Mouse (Mus musculus): ENCODE results near the gene Aggf1. TPM values are rescaled to one million over a fixed set of nuclear protein-coding genes. Genes with fewer than 3 reads are reported as not detected.
A peak's percentile ranks its signal among the peaks of the same experiment; 100 is the strongest.
"Not testable (repeated sequence)": the region's sequence is repeated elsewhere in the genome, so short reads cannot be mapped to it uniquely, and the experiment has no call there.

The Aggf1 gene
- polyA plus RNA-seq, 1 experiment from 2014 or later: 32.4 TPM

GRCm38 (mm10) chr13:95376689-95377289 lies 1.6 kb upstream of the Aggf1 start:
- H3K4me3 ChIP-seq (replicated peaks); H3K9me3 ChIP-seq (replicated peaks); H3K4me2 ChIP-seq; H3K27ac ChIP-seq (replicated peaks); H3K9ac ChIP-seq (replicated peaks); H3K36me3 ChIP-seq; H3K27me3 ChIP-seq (replicated peaks); ATAC-seq (ENCODE audit: low FRiP score): not testable (repeated sequence)
- H3K4me1 ChIP-seq: peaks cover 23% of the 10 kb centered on the region
- 98% methylated on average over 11 of the region's 11 CpGs for WGBS

GRCm38 (mm10) chr13:95375554-95375914 lies 382 bp upstream of the Aggf1 start:
- Histone ChIP-seq H3K27ac (replicated peaks) (peak overlapping the region; percentile 81), H3K36me3 (peaks cover 6% of the 10 kb centered on the region), H3K9me3 (replicated peaks) (no peaks in the 10 kb centered on the region), H3K27me3 (replicated peaks) (no peaks in the 10 kb centered on the region), H3K9ac (replicated peaks) (peak overlapping the region; percentile 18), H3K4me2 (peak overlapping the region; percentile 92), H3K4me1 (peaks cover 23% of the 10 kb centered on the region), H3K4me3 (replicated peaks) (peak overlapping the region; percentile 71)
- ATAC-seq (ENCODE audit: low FRiP score): peak; percentile 50
- 24% methylated on average over 6 of the region's 6 CpGs for WGBS

- 94% methylated on average over 8 of the region's 8 CpGs for WGBS
- H3K9me3 ChIP-seq (replicated peaks): no peaks in the 10 kb centered on the region
- no peaks in the 10 kb centered on the region for H3K4me1 ChIP-seq
- no peak overlapping the region for H3K4me2 ChIP-seq
- H3K36me3 ChIP-seq: peaks cover 73% of the 10 kb centered on the region
- no peak for ATAC-seq (ENCODE audit: low FRiP score)
- no peaks in the 10 kb centered on the region for H3K27me3 ChIP-seq (replicated peaks)
- H3K27ac ChIP-seq (replicated peaks): no peak overlapping the region
- H3K9ac ChIP-seq (replicated peaks): no peak overlapping the region
- H3K4me3 ChIP-seq (replicated peaks): no peak overlapping the region
These were observed 8.8 kb downstream of the Aggf1 start for GRCm38 (mm10) chr13:95366356-95366755.

- H3K27ac ChIP-seq (replicated peaks): no peak overlapping the region
- no peaks in the 10 kb centered on the region for H3K9me3 ChIP-seq (replicated peaks)
- peaks cover 66% of the 10 kb centered on the region for H3K36me3 ChIP-seq
- 89% methylated on average over 4 of the region's 4 CpGs for WGBS
- H3K4me3 ChIP-seq (replicated peaks): no peak overlapping the region
- H3K4me2 ChIP-seq: no peak overlapping the region
- H3K9ac ChIP-seq (replicated peaks): no peak overlapping the region
- ATAC-seq (ENCODE audit: low FRiP score): no peak
- H3K27me3 ChIP-seq (replicated peaks): no peaks in the 10 kb centered on the region
- no peaks in the 10 kb centered on the region for H3K4me1 ChIP-seq
These were observed 11.7 kb downstream of the Aggf1 start for GRCm38 (mm10) chr13:95363440-95363839.

GRCm38 (mm10) chr13:95358223-95358622 lies 16.9 kb downstream of the Aggf1 start:
- no peaks in the 10 kb centered on the region for H3K4me1 ChIP-seq
- no peak overlapping the region for H3K4me2 ChIP-seq
- WGBS: 94% methylated on average over 2 of the region's 2 CpGs
- no peak overlapping the region for H3K9ac ChIP-seq (replicated peaks)
- H3K36me3 ChIP-seq: peaks cover 81% of the 10 kb centered on the region
- H3K9me3 ChIP-seq (replicated peaks): no peaks in the 10 kb centered on the region
- no peaks in the 10 kb centered on the region for H3K27me3 ChIP-seq (replicated peaks)
- ATAC-seq (ENCODE audit: low FRiP score): no peak
- H3K27ac ChIP-seq (replicated peaks): no peak overlapping the region
- H3K4me3 ChIP-seq (replicated peaks): no peak overlapping the region

- Histone ChIP-seq H3K27ac (replicated peaks) (no peak overlapping the region), H3K9ac (replicated peaks) (no peak overlapping the region), H3K4me3 (replicated peaks) (no peak overlapping the region), H3K9me3 (replicated peaks) (no peaks in the 10 kb centered on the region), H3K27me3 (replicated peaks) (no peaks in the 10 kb centered on the region), H3K4me2 (no peak overlapping the region), H3K36me3 (peaks cover 44% of the 10 kb centered on the region), H3K4me1 (no peaks in the 10 kb centered on the region)
- no peak for ATAC-seq (ENCODE audit: low FRiP score)
- WGBS: 80% methylated on average over 3 of the region's 3 CpGs
These were observed 26.7 kb downstream of the Aggf1 start for GRCm38 (mm10) chr13:95348476-95348875.

- no peak overlapping the region for H3K4me3 ChIP-seq (replicated peaks)
- ATAC-seq (ENCODE audit: low FRiP score): peak; percentile 79
- no peak overlapping the region for H3K4me2 ChIP-seq
- no peaks in the 10 kb centered on the region for H3K9me3 ChIP-seq (replicated peaks)
- no peaks in the 10 kb centered on the region for H3K27me3 ChIP-seq (replicated peaks)
- WGBS: 23% methylated on average over 8 of the region's 8 CpGs
- H3K36me3 ChIP-seq: peaks cover 32% of the 10 kb centered on the region
- no peak overlapping the region for H3K27ac ChIP-seq (replicated peaks)
- no peak overlapping the region for H3K9ac ChIP-seq (replicated peaks)
- no peaks in the 10 kb centered on the region for H3K4me1 ChIP-seq
These were observed 28.0 kb downstream of the Aggf1 start for GRCm38 (mm10) chr13:95347018-95347696.

- H3K9me3 ChIP-seq (replicated peaks): no peaks in the 10 kb centered on the region
- no peak overlapping the region for H3K27ac ChIP-seq (replicated peaks)
- no peaks in the 10 kb centered on the region for H3K4me1 ChIP-seq
- H3K36me3 ChIP-seq: peaks cover 20% of the 10 kb centered on the region
- no peak overlapping the region for H3K4me2 ChIP-seq
- WGBS: 75% methylated on average over 6 of the region's 6 CpGs
- ATAC-seq (ENCODE audit: low FRiP score): no peak
- H3K9ac ChIP-seq (replicated peaks): no peak overlapping the region
- no peaks in the 10 kb centered on the region for H3K27me3 ChIP-seq (replicated peaks)
- H3K4me3 ChIP-seq (replicated peaks): no peak overlapping the region
These were observed 29.3 kb downstream of the Aggf1 start for GRCm38 (mm10) chr13:95345869-95346268.

GRCm38 (mm10) chr13:95343470-95343869 lies 31.7 kb downstream of the Aggf1 start:
- H3K9ac ChIP-seq (replicated peaks): no peak overlapping the region
- H3K36me3 ChIP-seq: peaks cover 20% of the 10 kb centered on the region
- no peak for ATAC-seq (ENCODE audit: low FRiP score)
- no peak overlapping the region for H3K4me2 ChIP-seq
- H3K4me1 ChIP-seq: no peaks in the 10 kb centered on the region
- H3K9me3 ChIP-seq (replicated peaks): no peaks in the 10 kb centered on the region
- WGBS: 94% methylated on average over 8 of the region's 8 CpGs
- no peak overlapping the region for H3K4me3 ChIP-seq (replicated peaks)
- no peaks in the 10 kb centered on the region for H3K27me3 ChIP-seq (replicated peaks)
- no peak overlapping the region for H3K27ac ChIP-seq (replicated peaks)

- H3K27ac ChIP-seq (replicated peaks): no peak overlapping the region
- peak; percentile 77 for ATAC-seq (ENCODE audit: low FRiP score)
- 63% methylated on average over 40 of the region's 40 CpGs for WGBS
- H3K27me3 ChIP-seq (replicated peaks): no peaks in the 10 kb centered on the region
- H3K36me3 ChIP-seq: peaks cover 31% of the 10 kb centered on the region
- H3K9ac ChIP-seq (replicated peaks): no peak overlapping the region
- H3K9me3 ChIP-seq (replicated peaks): no peaks in the 10 kb centered on the region
- H3K4me2 ChIP-seq: peak overlapping the region; percentile 45
- peaks cover 4% of the 10 kb centered on the region; the same call in 1 of the 2 replicates for H3K4me1 ChIP-seq
- H3K4me3 ChIP-seq (replicated peaks): peak overlapping the region; percentile 23
These were observed 39.0 kb downstream of the Aggf1 start for GRCm38 (mm10) chr13:95336122-95336677.

- no peak overlapping the region for H3K9ac ChIP-seq (replicated peaks)
- no peaks in the 10 kb centered on the region for H3K9me3 ChIP-seq (replicated peaks)
- no peak for ATAC-seq (ENCODE audit: low FRiP score)
- H3K4me1 ChIP-seq: peaks cover 30% of the 10 kb centered on the region
- no peak overlapping the region for H3K4me3 ChIP-seq (replicated peaks)
- H3K4me2 ChIP-seq: no peak overlapping the region
- no peaks in the 10 kb centered on the region for H3K27me3 ChIP-seq (replicated peaks)
- 0 out of 2 replicates have a peak overlapping the region, but pooled peaks have one; percentile 0 for H3K27ac ChIP-seq (replicated peaks)
- WGBS: 70% methylated on average over 11 of the region's 11 CpGs
- peaks cover 10% of the 10 kb centered on the region for H3K36me3 ChIP-seq
These were observed 42.9 kb downstream of the Aggf1 start for GRCm38 (mm10) chr13:95332086-95332899.

Measured in neural tube, embryonic 15.5 days (tissue).